Mouse (Mus musculus) forebrain, embryonic 13.5 days (tissue): ENCODE results near the gene Glb1. TPM values are rescaled to one million over a fixed set of nuclear protein-coding genes. Genes with fewer than 3 reads are reported as not detected.

ENCODE experiments used
- ATAC-seq: fragments of 200-750 bp; cut with Nextera tagmentation; 2 replicates; pipeline ENCODE4 v1.8.0; 2017
- H3K27ac ChIP-seq: fragments of 300-500 bp; sonication (generic); 2 replicates; pipeline ENCODE4 v1.5.1; 2015; ENCODE audit warnings: inconsistent platforms, mild to moderate bottlenecking, moderate library complexity
- H3K27me3 ChIP-seq: fragments of 300-500 bp; sonication (generic); 2 replicates; pipeline ENCODE4 v1.6.1; 2015; ENCODE audit warnings: mild to moderate bottlenecking, inconsistent platforms
- H3K36me3 ChIP-seq: fragments of 300-500 bp; sonication (generic); 2 replicates; pipeline ENCODE4 v1.6.1; 2015; ENCODE audit warnings: mild to moderate bottlenecking, inconsistent platforms; ENCODE audit not compliant: poor library complexity, severe bottlenecking
- H3K4me1 ChIP-seq: fragments of 300-500 bp; sonication (generic); 2 replicates; pipeline ENCODE4 v1.6.1; 2015; ENCODE audit warnings: inconsistent platforms
- H3K4me2 ChIP-seq: fragments of 300-500 bp; sonication (generic); 2 replicates; pipeline ENCODE4 v1.6.1; 2015; ENCODE audit warnings: inconsistent platforms, mild to moderate bottlenecking, moderate library complexity
- H3K4me3 ChIP-seq: fragments of 300-500 bp; sonication (generic); 2 replicates; pipeline ENCODE4 v1.5.1; 2015; ENCODE audit warnings: mild to moderate bottlenecking, inconsistent platforms
- H3K9ac ChIP-seq: fragments of 300-500 bp; sonication (generic); 2 replicates; pipeline ENCODE4 v1.6.1; 2015; ENCODE audit warnings: mild to moderate bottlenecking, inconsistent platforms
- H3K9me3 ChIP-seq: fragments of 300-500 bp; sonication (generic); replicated peaks from 2 replicates; pipeline ENCODE4 v1.6.1; 2016; ENCODE audit warnings: inconsistent platforms
- WGBS: fragments of 180-500 bp; shearing (Covaris S2); methylation state at CpG from one replicate; pipeline ENCODE4 v1.1.7; 2015; 5-methylcytosine and 5-hydroxymethylcytosine counted together
- polyA plus RNA-seq: library from polyadenylated mRNA; unstranded; fragments of >200 nt; fragmentation: Nextera tagmentation; extraction: Ambion mirVana; gene quantifications from 2 replicates; pipeline ENCODE4 v1.2.1, GENCODE M21; 2015

Gene Glb1
- polyA plus RNA-seq, 1 experiment from 2014 or later = 17.1 TPM

DNA sequence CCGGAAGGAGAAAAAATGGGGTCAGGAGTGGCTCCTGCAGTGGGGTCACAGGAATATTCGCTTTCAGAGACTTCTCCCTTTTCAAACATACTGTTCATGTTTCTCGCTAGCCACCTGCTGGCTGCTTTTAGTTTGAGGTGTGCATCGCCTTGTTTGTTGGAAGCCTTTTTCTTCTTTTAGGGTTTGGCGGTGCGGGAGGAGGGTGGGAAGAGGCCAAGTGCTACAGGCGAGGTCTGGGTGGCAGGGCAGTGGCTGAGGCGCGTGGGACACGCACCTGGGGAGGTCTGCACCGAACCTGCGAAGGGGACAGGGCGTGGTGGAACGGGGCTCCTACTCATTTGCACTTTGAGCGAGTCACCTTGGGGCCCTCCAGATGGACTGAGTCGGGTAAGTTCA lies 807 bp downstream of the Glb1 start:
- Histone ChIP-seq H3K9me3 (no peaks in the 10 kb centered on the region), H3K4me1 (peaks cover 11% of the 10 kb centered on the region), H3K27me3 (no peaks in the 10 kb centered on the region), H3K36me3 (peaks cover 24% of the 10 kb centered on the region), H3K9ac (peak overlapping the region; percentile 86), H3K4me2 (peak overlapping the region; percentile 69), H3K4me3 (peak overlapping the region; percentile 78), H3K27ac (peak overlapping the region; percentile 78)
- WGBS = 7% methylated on average over 16 of the region's 16 CpGs
- no peak for ATAC-seq

DNA sequence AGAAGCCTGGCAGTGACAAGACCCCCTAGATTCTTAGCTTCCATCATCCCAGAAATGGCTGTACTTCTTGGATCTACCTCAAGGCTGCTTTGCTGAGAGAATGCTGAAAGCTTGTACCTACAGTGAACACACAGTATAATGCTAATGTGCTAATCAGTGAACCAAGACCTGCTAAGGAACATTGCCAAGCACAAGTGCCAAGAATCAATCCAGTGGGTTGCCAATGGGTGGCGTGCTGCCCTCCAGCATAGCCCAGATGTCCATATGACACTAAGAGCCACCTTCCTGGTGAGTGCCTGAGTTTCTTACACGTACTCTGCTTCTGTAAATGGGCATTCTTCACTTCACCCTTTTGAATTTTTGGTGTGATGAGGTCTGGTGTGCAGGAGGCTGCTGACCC lies 6.8 kb downstream of the Glb1 start:
- WGBS = 88% methylated on average over 2 of the region's 2 CpGs
- Histone ChIP-seq H3K4me3 (no peak overlapping the region), H3K27me3 (no peaks in the 10 kb centered on the region), H3K27ac (no peak overlapping the region), H3K36me3 (peaks cover 57% of the 10 kb centered on the region), H3K4me2 (no peak overlapping the region), H3K9ac (no peak overlapping the region), H3K9me3 (peaks cover 8% of the 10 kb centered on the region), H3K4me1 (no peaks in the 10 kb centered on the region)
- ATAC-seq = no peak

DNA sequence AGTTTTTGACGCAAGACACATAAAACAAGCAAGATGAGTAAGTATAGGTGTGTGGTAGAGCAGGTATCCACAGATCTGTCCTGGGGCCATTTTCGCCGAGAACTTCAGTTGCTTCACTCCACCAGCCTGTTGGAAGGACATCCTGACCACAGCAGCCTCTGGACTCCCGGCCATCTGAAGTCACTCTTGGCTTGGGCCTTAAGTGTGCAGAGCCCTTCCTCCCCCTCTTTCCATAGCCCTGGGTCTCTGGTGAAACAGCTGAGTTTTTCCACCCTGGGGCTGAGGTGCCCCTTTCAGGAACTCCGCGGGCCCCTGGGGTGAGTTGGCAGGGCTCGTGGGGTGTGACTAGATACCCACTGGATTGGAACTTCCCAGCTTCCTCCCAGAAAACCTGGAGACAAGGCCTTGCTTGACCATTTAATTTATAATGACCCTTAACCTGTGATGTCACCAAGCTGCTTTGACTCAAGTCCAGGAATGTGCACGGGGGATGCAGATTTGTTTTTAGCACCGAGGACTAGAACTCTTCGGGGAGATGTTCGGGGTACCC lies 9.5 kb downstream of the Glb1 start:
- Histone ChIP-seq H3K9me3 (peaks cover 8% of the 10 kb centered on the region), H3K27me3 (no peaks in the 10 kb centered on the region), H3K4me3 (no peak overlapping the region), H3K4me2 (no peak overlapping the region), H3K4me1 (no peaks in the 10 kb centered on the region), H3K9ac (no peak overlapping the region), H3K27ac (no peak overlapping the region), H3K36me3 (peaks cover 47% of the 10 kb centered on the region)
- no peak for ATAC-seq
- WGBS = 96% methylated on average over 11 of the region's 11 CpGs

DNA sequence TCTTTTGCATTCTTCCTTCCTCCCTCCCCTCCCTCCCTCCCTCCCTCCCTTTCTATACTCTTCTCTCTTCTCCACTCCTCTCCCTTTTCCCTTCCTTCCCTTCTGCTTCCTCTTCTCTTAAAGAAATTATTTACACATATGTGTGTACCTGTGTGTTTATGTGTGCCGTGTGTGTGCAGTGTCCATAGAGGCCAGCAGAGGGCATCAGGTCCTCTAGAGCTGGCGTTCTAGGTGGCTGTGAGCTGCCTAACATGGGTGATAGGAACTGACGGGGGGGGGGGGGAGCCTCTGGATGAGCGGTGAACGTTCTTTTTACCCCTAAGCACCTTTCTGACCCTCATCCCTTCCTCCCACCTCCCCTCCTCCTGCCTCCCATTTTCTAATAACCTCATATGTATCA lies 10.4 kb downstream of the Glb1 start:
- peaks cover 8% of the 10 kb centered on the region for H3K9me3 ChIP-seq
- 84% methylated on average over 5 of the region's 5 CpGs for WGBS
- H3K27ac ChIP-seq = no peak overlapping the region
- no peak overlapping the region for H3K4me3 ChIP-seq
- H3K36me3 ChIP-seq = peaks cover 37% of the 10 kb centered on the region
- no peaks in the 10 kb centered on the region for H3K4me1 ChIP-seq
- no peak overlapping the region for H3K4me2 ChIP-seq
- ATAC-seq = no peak
- H3K27me3 ChIP-seq = no peaks in the 10 kb centered on the region
- H3K9ac ChIP-seq = no peak overlapping the region

DNA sequence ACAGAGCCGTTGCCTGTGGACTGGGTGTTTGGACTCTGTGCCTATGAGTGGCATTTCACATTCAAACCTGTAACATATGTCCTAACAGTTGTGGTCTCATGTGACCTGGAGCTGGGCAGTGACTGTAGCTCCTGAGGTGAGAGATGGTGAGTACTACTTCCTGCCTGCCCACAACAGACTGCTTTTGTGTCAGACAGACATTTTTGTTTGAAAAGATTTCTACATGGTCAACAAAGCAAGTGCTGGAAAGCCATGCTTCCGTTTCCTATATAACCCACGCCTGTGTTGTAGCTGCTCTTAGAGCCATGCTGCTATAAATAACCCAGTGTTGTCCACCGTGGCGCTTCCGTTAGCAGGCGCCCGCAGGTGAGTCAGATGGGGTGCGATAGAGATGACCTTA lies 11.5 kb downstream of the Glb1 start:
- no peaks in the 10 kb centered on the region for H3K4me1 ChIP-seq
- H3K4me2 ChIP-seq = no peak overlapping the region
- no peak overlapping the region for H3K4me3 ChIP-seq
- peaks cover 28% of the 10 kb centered on the region for H3K36me3 ChIP-seq
- ATAC-seq = no peak
- H3K27me3 ChIP-seq = no peaks in the 10 kb centered on the region
- H3K9ac ChIP-seq = no peak overlapping the region
- no peak overlapping the region for H3K27ac ChIP-seq
- 96% methylated on average over 9 of the region's 9 CpGs for WGBS
- H3K9me3 ChIP-seq = peaks cover 8% of the 10 kb centered on the region

DNA sequence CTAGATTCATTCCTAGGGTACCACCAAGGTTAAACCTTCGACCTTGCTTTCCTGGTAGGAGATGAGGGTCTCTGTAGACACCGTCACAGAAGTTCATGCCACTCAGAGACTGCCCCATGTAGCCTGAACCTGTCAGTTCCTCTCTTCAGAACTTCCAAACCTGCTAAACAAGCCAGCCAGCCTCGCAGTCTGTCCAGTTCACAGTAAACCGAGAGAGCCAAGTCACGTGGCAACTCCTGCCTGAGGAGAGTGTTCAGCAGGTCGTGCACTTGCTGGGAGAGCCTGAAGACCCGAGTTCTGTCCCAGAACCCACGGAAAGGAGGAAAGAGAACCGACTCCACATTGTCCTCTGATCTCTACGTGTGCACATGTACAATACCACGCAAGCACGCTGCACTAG lies 13.0 kb downstream of the Glb1 start:
- Histone ChIP-seq H3K9ac (no peak overlapping the region), H3K9me3 (peaks cover 8% of the 10 kb centered on the region), H3K4me2 (no peak overlapping the region), H3K36me3 (peaks cover 15% of the 10 kb centered on the region), H3K4me3 (no peak overlapping the region), H3K27me3 (no peaks in the 10 kb centered on the region), H3K4me1 (no peaks in the 10 kb centered on the region), H3K27ac (no peak overlapping the region)
- 93% methylated on average over 12 of the region's 12 CpGs for WGBS
- ATAC-seq = no peak

DNA sequence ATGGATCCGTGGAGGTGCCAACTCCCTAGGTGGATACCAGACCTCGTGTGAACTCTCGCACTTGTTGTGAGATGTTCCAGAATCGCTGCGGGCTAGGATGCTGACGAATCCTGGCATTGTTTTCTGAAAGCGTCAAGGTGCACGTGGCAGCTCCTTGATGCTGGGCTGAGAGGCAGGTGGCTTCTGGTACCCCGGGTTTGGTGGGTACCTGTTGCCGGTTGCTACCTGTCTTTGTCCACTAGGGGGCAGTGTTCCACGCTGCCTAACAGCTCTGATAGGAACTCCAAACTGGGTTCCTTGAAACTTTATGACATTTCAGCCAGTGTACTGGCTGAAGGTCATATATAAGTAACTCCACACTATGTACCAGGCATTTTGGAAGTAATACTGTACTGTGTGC lies 14.8 kb downstream of the Glb1 start:
- ATAC-seq = peak; percentile 43; the same call in 1 of the 2 replicates
- Histone ChIP-seq H3K9ac (no peak overlapping the region), H3K4me3 (no peak overlapping the region), H3K27me3 (no peaks in the 10 kb centered on the region), H3K27ac (no peak overlapping the region), H3K36me3 (peaks cover 5% of the 10 kb centered on the region; the same call in 1 of the 2 replicates), H3K4me1 (no peaks in the 10 kb centered on the region), H3K4me2 (no peak overlapping the region), H3K9me3 (peaks cover 8% of the 10 kb centered on the region)
- WGBS = 24% methylated on average over 11 of the region's 11 CpGs

DNA sequence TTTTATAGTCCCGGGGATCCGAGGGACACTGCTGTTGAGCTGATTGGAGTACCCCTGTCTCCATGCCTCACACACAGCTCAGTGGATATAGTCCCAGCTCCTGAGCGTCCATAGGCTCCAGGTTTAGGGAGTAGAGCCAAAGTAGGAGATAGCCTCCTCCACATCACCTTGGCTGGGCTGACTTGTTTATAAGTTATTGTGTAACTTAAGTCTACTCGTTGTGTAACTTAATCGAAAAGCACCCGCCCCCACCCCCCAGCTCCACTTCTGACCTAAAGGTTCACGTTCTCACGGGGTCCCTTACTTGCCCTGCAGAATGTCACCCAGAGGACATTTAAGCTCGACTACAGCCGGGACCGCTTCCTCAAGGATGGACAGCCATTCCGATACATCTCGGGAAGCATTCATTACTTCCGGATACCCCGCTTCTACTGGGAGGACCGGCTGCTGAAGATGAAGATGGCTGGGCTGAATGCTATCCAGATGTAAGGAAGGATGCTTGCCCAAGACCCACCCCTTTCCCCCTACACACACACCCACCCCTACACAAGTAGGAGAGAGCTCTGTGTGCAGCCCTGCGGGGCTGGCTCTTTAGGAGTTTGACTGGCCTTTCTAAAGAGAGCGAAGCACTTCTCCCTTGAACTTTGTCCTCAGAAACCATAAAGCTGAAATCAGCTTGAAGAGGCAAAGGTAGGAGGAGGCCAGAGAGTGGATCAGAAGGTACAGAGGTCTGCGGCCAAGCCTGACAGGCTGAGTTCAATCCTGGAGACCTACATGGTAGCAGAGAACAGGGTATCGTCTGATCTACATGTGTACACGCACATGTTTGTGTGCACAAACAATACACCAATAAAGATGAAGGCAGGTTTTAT lies 16.0 kb downstream of the Glb1 start:
- H3K27me3 ChIP-seq = no peaks in the 10 kb centered on the region
- no peaks in the 10 kb centered on the region for H3K4me1 ChIP-seq
- H3K9me3 ChIP-seq = peaks cover 2% of the 10 kb centered on the region
- H3K36me3 ChIP-seq = peaks cover 5% of the 10 kb centered on the region
- no peak overlapping the region for H3K9ac ChIP-seq
- no peak overlapping the region for H3K4me2 ChIP-seq
- 92% methylated on average over 21 of the region's 21 CpGs for WGBS
- no peak for ATAC-seq
- H3K27ac ChIP-seq = no peak overlapping the region
- no peak overlapping the region for H3K4me3 ChIP-seq

DNA sequence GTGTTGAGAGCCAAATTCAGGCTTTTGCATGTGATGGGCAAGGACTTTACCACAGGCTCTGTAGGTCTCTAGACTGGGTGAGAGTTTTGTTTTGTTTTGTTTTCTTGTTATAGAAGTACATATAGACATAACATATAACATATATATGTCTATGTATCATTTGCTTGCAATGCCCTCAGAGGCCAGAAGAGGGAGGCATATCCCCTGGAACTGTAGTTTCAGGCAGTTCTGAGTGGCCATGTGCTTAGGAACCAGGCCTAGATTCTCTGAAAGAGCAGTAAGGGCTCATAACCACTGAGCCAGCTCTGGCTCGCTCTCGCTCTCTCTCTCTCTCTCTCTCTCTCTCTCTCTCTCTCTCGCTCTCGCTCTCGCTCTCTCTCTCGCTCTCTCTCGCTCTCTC lies 17.3 kb downstream of the Glb1 start:
- Histone ChIP-seq H3K27ac (no peak overlapping the region), H3K4me2 (no peak overlapping the region), H3K4me3 (no peak overlapping the region), H3K9ac (no peak overlapping the region), H3K4me1 (no peaks in the 10 kb centered on the region), H3K27me3 (no peaks in the 10 kb centered on the region), H3K36me3 (peaks cover 3% of the 10 kb centered on the region; the same call in 1 of the 2 replicates), H3K9me3 (no peaks in the 10 kb centered on the region)
- 73% methylated on average over 5 of the region's 7 CpGs for WGBS
- no peak for ATAC-seq

DNA sequence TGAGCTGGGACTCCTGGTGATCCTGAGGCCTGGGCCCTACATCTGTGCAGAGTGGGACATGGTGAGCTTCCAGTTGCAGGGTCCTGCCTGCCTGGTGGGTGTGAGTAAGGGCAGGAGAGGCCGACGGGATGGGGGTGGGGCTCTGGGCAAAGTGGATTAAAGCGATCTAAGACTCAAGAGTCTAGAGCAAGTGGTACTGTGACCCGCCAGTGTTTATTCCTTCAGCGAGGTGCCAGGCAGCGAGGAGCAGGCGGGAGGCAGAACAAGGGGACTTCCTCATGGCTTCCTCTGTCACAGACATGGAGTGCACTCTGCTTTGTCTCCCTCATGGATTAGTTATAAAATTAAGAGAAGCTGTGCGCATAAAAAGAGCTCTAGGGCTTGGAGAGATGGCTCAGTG lies 19.6 kb downstream of the Glb1 start:
- Histone ChIP-seq H3K27me3 (no peaks in the 10 kb centered on the region), H3K9me3 (peaks cover 6% of the 10 kb centered on the region; the same call in 1 of the 2 replicates), H3K9ac (no peak overlapping the region), H3K36me3 (peaks cover 9% of the 10 kb centered on the region), H3K4me1 (no peaks in the 10 kb centered on the region), H3K4me3 (no peak overlapping the region), H3K27ac (no peak overlapping the region), H3K4me2 (no peak overlapping the region)
- WGBS = 68% methylated on average over 8 of the region's 8 CpGs
- no peak for ATAC-seq

DNA sequence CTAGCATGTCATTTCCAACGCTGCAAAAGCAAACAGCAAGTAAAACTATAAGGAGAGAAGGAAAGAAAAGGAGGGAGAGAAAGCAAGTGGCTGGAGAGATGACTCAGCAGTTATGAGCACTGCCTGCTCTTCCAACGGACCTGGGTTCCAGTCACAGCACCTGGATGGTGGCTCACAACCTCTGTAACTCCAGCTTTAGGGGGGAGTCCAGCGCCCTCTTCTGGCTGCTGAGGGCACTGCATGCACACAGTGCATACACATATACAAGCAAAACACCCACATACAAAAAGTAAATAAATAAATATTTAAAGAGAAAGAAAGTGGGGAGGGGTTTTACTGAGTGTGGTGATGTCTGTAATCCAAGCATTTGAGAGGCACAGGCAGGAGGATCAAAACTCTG lies 20.2 kb downstream of the Glb1 start:
- no peak for ATAC-seq
- H3K27ac ChIP-seq = no peak overlapping the region
- no peak overlapping the region for H3K4me3 ChIP-seq
- H3K4me1 ChIP-seq = no peaks in the 10 kb centered on the region
- peaks cover 9% of the 10 kb centered on the region; the same call in 1 of the 2 replicates for H3K9me3 ChIP-seq
- peaks cover 14% of the 10 kb centered on the region for H3K36me3 ChIP-seq
- no peak overlapping the region for H3K4me2 ChIP-seq
- no peak overlapping the region for H3K9ac ChIP-seq
- 74% methylated on average over 3 of the region's 3 CpGs for WGBS
- no peaks in the 10 kb centered on the region for H3K27me3 ChIP-seq

DNA sequence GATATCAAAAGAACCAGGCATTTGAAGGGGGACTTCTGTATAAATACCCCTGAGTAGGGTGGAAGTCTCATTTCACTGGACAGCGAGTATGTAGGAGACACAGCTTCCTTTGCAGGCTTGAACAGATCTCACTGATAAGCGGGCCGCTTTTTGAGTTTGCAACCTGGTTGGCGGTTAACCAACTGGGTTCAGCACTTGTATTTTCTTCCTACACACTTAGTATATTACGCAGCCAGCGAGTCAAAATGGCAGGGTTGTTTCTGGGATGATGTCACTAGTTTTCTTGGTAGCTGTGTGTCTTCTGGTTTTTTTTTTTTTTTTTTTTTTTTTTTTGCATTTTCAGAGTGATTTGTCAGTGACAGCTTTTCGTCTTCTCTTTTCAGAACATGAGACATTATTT lies 20.9 kb downstream of the Glb1 start:
- 95% methylated on average over 7 of the region's 7 CpGs for whole genome bisulfite sequencing
- no peak overlapping the region for H3K4me2 ChIP-seq
- no peak overlapping the region for H3K4me3 ChIP-seq
- peaks cover 14% of the 10 kb centered on the region for H3K36me3 ChIP-seq
- H3K27me3 ChIP-seq = no peaks in the 10 kb centered on the region
- no peak for ATAC-seq
- no peaks in the 10 kb centered on the region for H3K4me1 ChIP-seq
- no peak overlapping the region for H3K9ac ChIP-seq
- H3K27ac ChIP-seq = no peak overlapping the region
- peaks cover 9% of the 10 kb centered on the region; the same call in 1 of the 2 replicates for H3K9me3 ChIP-seq
